Mouse (Mus musculus): ENCODE measurements around the gene Dstn. TPM values are rescaled to one million over a fixed set of nuclear protein-coding genes. Genes with fewer than 3 reads are reported as not detected.

Gene Dstn
- polyA plus RNA-seq, 1 experiment from 2014 or later: 479 TPM

- DNase-seq (no peak), ATAC-seq (ENCODE audit: low FRiP score, low TSS enrichment) (no peak)
- no peak overlapping the region for H3K4me2 ChIP-seq (ENCODE audit: low read length)
- no peaks in the 10 kb centered on the region for H3K4me1 ChIP-seq (ENCODE audit: control insufficient read depth, insufficient read depth, low read length)
- no peak overlapping the region for H3K4me3 ChIP-seq (replicated peaks; ENCODE audit: low read depth, low read length)
- H3K9ac ChIP-seq (replicated peaks; ENCODE audit: low read length): no peak overlapping the region
- no peak overlapping the region for H3K27ac ChIP-seq (replicated peaks; ENCODE audit: low read depth, low read length)
- no peaks in the 10 kb centered on the region for H3K27me3 ChIP-seq (ENCODE audit: control insufficient read depth, insufficient read depth, low read length)
- H3K9me3 ChIP-seq (ENCODE audit: control insufficient read depth, low read length): no peaks in the 10 kb centered on the region
- WGBS: 83% methylated on average over 3 of the region's 3 CpGs
- peaks cover 95% of the 10 kb centered on the region for H3K36me3 ChIP-seq (ENCODE audit: control insufficient read depth, insufficient read depth, low read length)
Measured at GRCm38 (mm10) chr2:143947981-143948380, 32.9 kb downstream of the Dstn start.

- H3K36me3 ChIP-seq (ENCODE audit: control insufficient read depth, insufficient read depth, low read length): peaks cover 96% of the 10 kb centered on the region
- WGBS: 95% methylated on average over 4 of the region's 4 CpGs
Measured at GRCm38 (mm10) chr2:143948416-143948815, 33.3 kb downstream of the Dstn start.

GRCm38 (mm10) chr2:143949217-143949616, 34.1 kb downstream of the Dstn start:
- Histone ChIP-seq H3K27me3 (ENCODE audit: control insufficient read depth, insufficient read depth, low read length) (no peaks in the 10 kb centered on the region), H3K9me3 (ENCODE audit: control insufficient read depth, low read length) (no peaks in the 10 kb centered on the region), H3K4me1 (ENCODE audit: control insufficient read depth, insufficient read depth, low read length) (no peaks in the 10 kb centered on the region), H3K27ac (replicated peaks; ENCODE audit: low read depth, low read length) (no peak overlapping the region), H3K4me2 (ENCODE audit: low read length) (no peak overlapping the region), H3K9ac (replicated peaks; ENCODE audit: low read length) (no peak overlapping the region), H3K4me3 (replicated peaks; ENCODE audit: low read depth, low read length) (no peak overlapping the region), H3K36me3 (ENCODE audit: control insufficient read depth, insufficient read depth, low read length) (peaks cover 96% of the 10 kb centered on the region)
- DNase-seq: no peak
- 98% methylated on average over 6 of the region's 6 CpGs for WGBS
- ATAC-seq (ENCODE audit: low FRiP score, low TSS enrichment): no peak

More at GRCm38 (mm10) chr2:143948416-143948815, 33.3 kb downstream of the Dstn start:
- Histone ChIP-seq H3K4me2 (ENCODE audit: low read length) (no peak overlapping the region), H3K27me3 (ENCODE audit: control insufficient read depth, insufficient read depth, low read length) (no peaks in the 10 kb centered on the region), H3K4me1 (ENCODE audit: control insufficient read depth, insufficient read depth, low read length) (no peaks in the 10 kb centered on the region), H3K27ac (replicated peaks; ENCODE audit: low read depth, low read length) (no peak overlapping the region), H3K9ac (replicated peaks; ENCODE audit: low read length) (no peak overlapping the region), H3K4me3 (replicated peaks; ENCODE audit: low read depth, low read length) (no peak overlapping the region), H3K9me3 (ENCODE audit: control insufficient read depth, low read length) (no peaks in the 10 kb centered on the region)
- ATAC-seq (ENCODE audit: low FRiP score, low TSS enrichment) (no peak), DNase-seq (no peak)

GRCm38 (mm10) chr2:143950290-143951027, 35.3 kb downstream of the Dstn start:
- Histone ChIP-seq H3K27me3 (ENCODE audit: control insufficient read depth, insufficient read depth, low read length) (no peaks in the 10 kb centered on the region), H3K9me3 (ENCODE audit: control insufficient read depth, low read length) (no peaks in the 10 kb centered on the region), H3K36me3 (ENCODE audit: control insufficient read depth, insufficient read depth, low read length) (peaks cover 95% of the 10 kb centered on the region)

GRCm38 (mm10) chr2:143951028-143951420, 35.9 kb downstream of the Dstn start:
- DNase-seq (no peak), ATAC-seq (ENCODE audit: low FRiP score, low TSS enrichment) (no peak)
- Histone ChIP-seq H3K36me3 (ENCODE audit: control insufficient read depth, insufficient read depth, low read length) (peaks cover 95% of the 10 kb centered on the region), H3K4me3 (replicated peaks; ENCODE audit: low read depth, low read length) (no peak overlapping the region), H3K27ac (replicated peaks; ENCODE audit: low read depth, low read length) (no peak overlapping the region), H3K4me2 (ENCODE audit: low read length) (no peak overlapping the region), H3K9ac (replicated peaks; ENCODE audit: low read length) (no peak overlapping the region), H3K27me3 (ENCODE audit: control insufficient read depth, insufficient read depth, low read length) (no peaks in the 10 kb centered on the region), H3K4me1 (ENCODE audit: control insufficient read depth, insufficient read depth, low read length) (no peaks in the 10 kb centered on the region), H3K9me3 (ENCODE audit: control insufficient read depth, low read length) (no peaks in the 10 kb centered on the region)
- 91% methylated on average over 1 of the region's 1 CpGs for WGBS

More at GRCm38 (mm10) chr2:143950290-143951027, 35.3 kb downstream of the Dstn start:
- H3K9ac ChIP-seq (replicated peaks; ENCODE audit: low read length): no peak overlapping the region
- H3K4me1 ChIP-seq (ENCODE audit: control insufficient read depth, insufficient read depth, low read length): no peaks in the 10 kb centered on the region
- H3K4me2 ChIP-seq (ENCODE audit: low read length): no peak overlapping the region
- DNase-seq (no peak), ATAC-seq (ENCODE audit: low FRiP score, low TSS enrichment) (no peak)
- no peak overlapping the region for H3K4me3 ChIP-seq (replicated peaks; ENCODE audit: low read depth, low read length)
- 88% methylated on average over 5 of the region's 5 CpGs for WGBS
- H3K27ac ChIP-seq (replicated peaks; ENCODE audit: low read depth, low read length): no peak overlapping the region

GRCm38 (mm10) chr2:143951546-143952315, 36.6 kb downstream of the Dstn start:
- Histone ChIP-seq H3K4me3 (replicated peaks; ENCODE audit: low read depth, low read length) (no peak overlapping the region), H3K27ac (replicated peaks; ENCODE audit: low read depth, low read length) (no peak overlapping the region), H3K4me1 (ENCODE audit: control insufficient read depth, insufficient read depth, low read length) (no peaks in the 10 kb centered on the region), H3K27me3 (ENCODE audit: control insufficient read depth, insufficient read depth, low read length) (no peaks in the 10 kb centered on the region), H3K9me3 (ENCODE audit: control insufficient read depth, low read length) (no peaks in the 10 kb centered on the region), H3K9ac (replicated peaks; ENCODE audit: low read length) (no peak overlapping the region), H3K4me2 (ENCODE audit: low read length) (no peak overlapping the region), H3K36me3 (ENCODE audit: control insufficient read depth, insufficient read depth, low read length) (peaks cover 96% of the 10 kb centered on the region)
- no peak for ATAC-seq (ENCODE audit: low FRiP score, low TSS enrichment)
- 94% methylated on average over 5 of the region's 5 CpGs for WGBS
- DNase-seq: no peak

- Histone ChIP-seq H3K36me3 (ENCODE audit: control insufficient read depth, insufficient read depth, low read length) (peaks cover 85% of the 10 kb centered on the region), H3K4me1 (ENCODE audit: control insufficient read depth, insufficient read depth, low read length) (no peaks in the 10 kb centered on the region), H3K9ac (replicated peaks; ENCODE audit: low read length) (no peak overlapping the region), H3K9me3 (ENCODE audit: control insufficient read depth, low read length) (no peaks in the 10 kb centered on the region), H3K4me3 (replicated peaks; ENCODE audit: low read depth, low read length) (no peak overlapping the region), H3K27me3 (ENCODE audit: control insufficient read depth, insufficient read depth, low read length) (no peaks in the 10 kb centered on the region), H3K4me2 (ENCODE audit: low read length) (no peak overlapping the region), H3K27ac (replicated peaks; ENCODE audit: low read depth, low read length) (no peak overlapping the region)
- ATAC-seq (ENCODE audit: low FRiP score, low TSS enrichment): no peak
- DNase-seq: no peak
- WGBS: 91% methylated on average over 4 of the region's 4 CpGs
Measured at GRCm38 (mm10) chr2:143953944-143954343, 38.8 kb downstream of the Dstn start.

GRCm38 (mm10) chr2:143955004-143955403, 39.9 kb downstream of the Dstn start:
- H3K36me3 ChIP-seq (ENCODE audit: control insufficient read depth, insufficient read depth, low read length): peaks cover 74% of the 10 kb centered on the region
- H3K9ac ChIP-seq (replicated peaks; ENCODE audit: low read length): no peak overlapping the region
- H3K4me1 ChIP-seq (ENCODE audit: control insufficient read depth, insufficient read depth, low read length): no peaks in the 10 kb centered on the region
- no peak overlapping the region for H3K4me2 ChIP-seq (ENCODE audit: low read length)
- WGBS: 91% methylated on average over 4 of the region's 4 CpGs
- no peak overlapping the region for H3K4me3 ChIP-seq (replicated peaks; ENCODE audit: low read depth, low read length)
- no peaks in the 10 kb centered on the region for H3K9me3 ChIP-seq (ENCODE audit: control insufficient read depth, low read length)
- ATAC-seq (ENCODE audit: low FRiP score, low TSS enrichment) (no peak), DNase-seq (no peak)
- no peaks in the 10 kb centered on the region for H3K27me3 ChIP-seq (ENCODE audit: control insufficient read depth, insufficient read depth, low read length)
- no peak overlapping the region for H3K27ac ChIP-seq (replicated peaks; ENCODE audit: low read depth, low read length)
